Mouse (Mus musculus) left cerebral cortex, adult 18-20 months (tissue): ENCODE measurements around the gene Gtsf1. TPM values are rescaled to one million over a fixed set of nuclear protein-coding genes. Genes with fewer than 3 reads are reported as not detected.
"Not testable (repeated sequence)": the region's sequence is repeated elsewhere in the genome, so short reads cannot be mapped to it uniquely, and the experiment has no call there.

ENCODE experiments used
- DNase-seq, 2 experiments: peaks; one replicate each; pipeline ENCODE4 v3.0.0; 2021 to 2022; ENCODE audit warnings: low spot score in 2 of 2, mixed read lengths in 1 of 2
- long read RNA-seq, 2 experiments: library from polyadenylated mRNA; stranded (forward); transcript quantifications; one replicate each; pipeline ENCODE4 v2.0.0; 2021
- total RNA-seq, 2 experiments: library from RNA; stranded (reverse); gene quantifications; 2 replicates each; pipeline ENCODE4 v1.2.3; 2021

Gtsf1 gene
- under 1 TPM in 1 of 2 experiments, not detected in 1; 0.45 TPM for total RNA-seq
- long read RNA-seq, experiment 1, partial matches to known transcripts, result 0 of 1 reads
- long read RNA-seq, experiment 1, other reads (novel, unspliced or antisense), result 1 of 1 reads
- long read RNA-seq, experiment 2, result 0 reads

DNA sequence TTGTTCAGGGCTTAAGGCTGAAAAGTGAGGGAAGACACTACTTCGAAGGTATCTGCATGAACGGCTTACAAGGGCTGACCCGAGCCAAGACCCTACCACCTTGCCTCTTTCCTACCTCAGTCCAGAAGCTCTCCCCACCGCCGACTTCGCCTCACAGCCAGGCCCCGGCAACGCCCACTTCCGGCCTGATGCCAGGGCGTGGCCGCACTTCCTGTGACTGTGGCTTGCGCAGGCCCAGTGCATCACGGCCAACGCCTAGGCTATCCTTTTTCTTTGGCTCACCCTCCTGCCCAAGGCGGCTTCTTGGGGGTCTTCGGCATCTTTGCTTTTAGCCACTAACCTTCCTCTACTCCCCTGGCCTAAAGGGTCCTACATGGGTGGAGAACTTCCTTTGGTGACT lies at the start of gene Gtsf1:
Gene Gtsf1, minus strand, starts transcription at position 230 of the 400 bp plus-strand sequence.
- no peak for DNase-seq

- DNase-seq, result no peak
Measured at GRCm38 (mm10) chr15:103479080-103479606, 48.9 kb upstream of the Gtsf1 start.

GRCm38 (mm10) chr15:103473769-103474168 lies 43.5 kb upstream of the Gtsf1 start:
- DNase-seq, result no peak

GRCm38 (mm10) chr15:103473182-103473581 lies 42.9 kb upstream of the Gtsf1 start:
- DNase-seq, result peak; percentile 24 to 27

DNA sequence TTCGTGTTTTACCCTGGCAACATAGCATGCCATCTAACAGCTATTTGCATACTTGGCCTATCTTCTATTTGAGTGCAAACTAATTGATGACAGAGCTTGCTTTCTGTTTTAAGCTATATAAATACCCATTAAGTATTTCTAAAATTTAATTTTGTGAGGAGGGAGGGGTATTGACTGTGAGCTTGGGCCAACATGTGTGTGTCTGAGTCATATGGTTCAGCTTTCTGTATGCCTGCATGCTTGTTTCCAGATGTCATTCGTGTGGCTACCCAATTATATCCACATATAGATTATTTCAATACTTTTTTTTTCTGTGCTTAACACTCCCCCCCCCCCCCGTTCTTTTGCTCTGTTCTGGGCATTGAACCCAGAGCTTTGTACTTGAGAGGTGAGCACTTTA lies 42.0 kb upstream of the Gtsf1 start:
- no peak for DNase-seq

DNA sequence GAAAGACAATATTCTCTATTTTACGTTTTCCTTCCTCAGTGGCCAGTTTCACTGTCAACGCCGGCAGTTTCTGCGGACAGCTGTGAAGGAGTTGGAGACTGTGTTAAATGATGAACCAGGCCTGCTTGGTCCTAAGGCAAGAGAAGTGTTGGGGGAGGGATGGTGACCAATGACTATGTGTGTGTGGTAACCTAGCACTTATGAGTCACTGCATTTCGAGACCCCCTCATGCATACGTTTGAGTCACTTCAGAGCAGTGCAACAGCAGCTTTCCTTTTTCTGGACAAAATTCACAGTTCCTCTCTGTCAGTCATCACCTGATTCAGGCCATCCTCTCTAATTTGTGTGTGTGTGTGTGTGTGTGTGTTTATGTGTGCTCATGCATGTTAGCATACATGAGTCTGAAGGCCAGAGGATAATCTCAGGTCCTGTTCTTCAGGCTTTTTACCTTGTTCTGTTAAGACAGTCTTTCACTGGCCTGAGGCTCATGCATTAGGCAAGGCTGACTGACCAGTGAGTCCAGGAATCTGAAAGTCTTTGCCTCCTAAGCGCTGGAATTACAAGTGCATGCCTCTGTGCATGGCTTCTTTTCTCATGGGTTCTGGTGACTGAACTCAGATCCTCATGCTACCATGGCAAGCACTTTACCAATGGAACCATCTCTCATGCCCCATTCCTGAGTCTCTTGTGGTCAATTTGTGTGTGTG lies 41.4 kb upstream of the Gtsf1 start:
- DNase-seq, result no peak

DNA sequence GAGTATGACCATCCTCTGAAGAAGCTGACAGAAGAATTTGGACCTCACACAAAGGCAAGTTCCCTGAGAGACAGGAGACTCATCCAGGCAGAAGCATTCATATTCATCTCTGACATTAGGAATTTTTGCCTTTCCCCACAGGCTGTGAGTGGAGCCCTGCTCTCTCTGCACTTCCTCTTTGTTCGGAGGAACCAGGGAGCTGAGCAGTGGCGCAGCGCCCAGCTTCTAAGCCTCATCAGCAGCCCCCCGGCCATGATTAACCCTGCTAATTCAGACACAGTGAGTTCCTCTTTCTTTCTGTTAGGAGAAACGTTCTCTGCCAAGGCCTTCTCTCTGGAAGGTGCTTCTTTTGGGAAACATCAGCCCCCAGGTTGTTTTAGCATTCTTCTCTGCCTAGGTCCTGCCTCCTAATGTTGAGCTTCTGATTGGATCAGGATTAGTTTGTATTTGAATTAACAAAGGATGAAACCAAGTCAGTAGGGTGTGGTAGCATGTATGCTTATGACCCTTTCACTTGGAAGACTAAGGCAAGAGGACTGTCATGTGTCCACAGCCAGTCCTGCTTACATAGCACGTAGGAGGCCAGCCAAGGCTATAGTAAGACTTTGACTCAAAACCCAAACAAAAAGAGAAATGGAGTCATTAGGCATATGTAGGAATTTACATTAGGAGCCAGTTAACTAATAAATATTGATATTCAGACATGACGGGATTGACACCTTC lies 32.4 kb upstream of the Gtsf1 start:
- no peak for DNase-seq

DNA sequence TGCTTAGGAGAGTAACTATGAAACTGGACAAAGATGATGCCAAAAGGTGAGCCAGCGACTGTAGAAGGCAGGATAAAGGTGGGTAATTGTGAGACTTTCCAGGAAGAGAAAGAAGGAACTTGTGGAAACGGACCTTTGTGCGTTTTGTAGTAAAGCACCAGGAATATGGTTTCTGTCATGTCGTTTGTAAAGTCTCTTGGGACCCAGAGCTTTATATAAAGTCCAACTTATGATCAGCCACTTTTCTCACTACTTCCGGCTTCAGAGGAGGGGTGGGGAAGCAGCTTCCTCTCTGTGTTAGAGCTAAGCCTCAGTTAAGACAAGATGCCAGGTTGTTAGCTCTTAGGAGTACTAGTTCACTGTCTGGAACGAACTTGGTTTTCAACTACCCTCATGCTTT lies 24.2 kb upstream of the Gtsf1 start:
- no peak for DNase-seq

DNA sequence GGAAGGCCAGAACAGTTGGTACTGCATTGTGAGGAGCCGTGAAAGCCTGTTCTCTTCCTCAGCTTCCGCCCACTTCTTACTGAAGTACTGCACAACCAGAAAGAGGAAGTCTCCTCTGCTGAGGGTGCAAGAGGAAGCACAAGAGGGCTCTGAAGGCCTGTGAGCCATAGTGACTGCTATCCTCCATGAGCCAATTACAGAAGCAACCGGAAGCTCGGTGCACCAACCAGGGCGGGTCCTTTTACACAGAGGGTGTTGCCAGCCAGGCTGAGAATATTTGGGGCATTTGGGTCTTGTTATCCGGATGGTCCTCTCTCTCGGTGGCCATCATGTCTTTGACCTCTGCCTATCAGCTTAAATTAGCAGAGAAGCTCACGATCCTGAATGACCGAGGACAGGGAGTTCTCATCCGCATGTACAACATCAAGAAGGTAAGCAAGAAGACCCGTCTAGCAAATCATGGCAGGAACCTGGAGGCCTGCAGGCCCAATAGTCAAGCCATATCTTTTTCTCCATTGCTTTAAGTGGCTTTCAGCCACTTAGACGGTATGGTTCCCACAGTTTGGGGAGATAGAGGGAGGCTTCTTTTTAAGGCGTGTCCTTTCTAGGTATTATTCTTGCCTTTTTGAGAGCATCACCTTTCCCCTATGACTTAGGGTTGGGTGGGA lies 23.4 kb upstream of the Gtsf1 start, which contains the start of gene Nckap1l:
Gene Nckap1l, plus strand, starts transcription at position 244 of the 668 bp plus-strand sequence.
- no peak for DNase-seq

DNA sequence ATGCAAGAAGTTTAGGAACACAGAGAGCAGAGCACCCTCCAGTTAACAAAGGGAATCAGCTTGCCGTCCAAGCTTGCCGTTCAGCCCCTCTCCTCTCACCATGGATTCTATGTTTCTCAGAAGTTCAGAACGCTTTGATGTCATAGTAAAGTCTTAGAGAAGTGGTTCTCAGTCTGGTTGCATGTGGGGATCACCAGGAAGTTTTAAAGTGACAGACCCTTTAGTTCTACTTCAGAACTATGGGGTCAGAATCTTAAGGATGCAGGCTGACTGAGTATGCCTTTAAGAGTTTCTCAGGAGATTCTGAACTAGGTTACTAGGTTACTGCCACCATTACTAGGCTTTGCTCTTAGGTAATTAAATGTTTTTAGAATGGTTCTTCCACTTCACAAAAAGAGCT lies 18.1 kb upstream of the Gtsf1 start, which contains the start of gene Gtsf2:
Gene Gtsf2, minus strand, starts transcription at position 101 of the 400 bp plus-strand sequence.
- DNase-seq, result no peak

DNA sequence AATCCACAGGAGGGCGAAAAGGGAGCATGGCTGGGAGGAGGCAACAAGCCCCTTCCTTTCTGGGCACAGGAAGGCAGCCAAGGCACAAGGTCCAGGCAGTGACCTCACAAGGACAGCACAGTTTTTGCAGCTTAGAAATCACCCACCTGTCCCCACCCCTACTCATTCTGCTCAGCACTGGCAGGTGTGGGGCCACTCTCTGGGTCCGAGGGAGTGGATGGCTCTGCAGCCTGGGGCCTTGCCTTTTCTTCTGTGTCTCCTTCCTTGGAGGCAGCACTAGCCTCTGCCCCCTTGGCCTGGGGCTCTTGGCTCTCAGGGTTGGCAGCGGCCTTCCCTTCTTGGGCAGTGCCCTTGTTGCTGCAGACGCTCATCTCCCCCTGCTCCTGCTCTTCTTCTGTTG lies 15.7 kb upstream of the Gtsf1 start:
- not testable (repeated sequence) for DNase-seq

DNA sequence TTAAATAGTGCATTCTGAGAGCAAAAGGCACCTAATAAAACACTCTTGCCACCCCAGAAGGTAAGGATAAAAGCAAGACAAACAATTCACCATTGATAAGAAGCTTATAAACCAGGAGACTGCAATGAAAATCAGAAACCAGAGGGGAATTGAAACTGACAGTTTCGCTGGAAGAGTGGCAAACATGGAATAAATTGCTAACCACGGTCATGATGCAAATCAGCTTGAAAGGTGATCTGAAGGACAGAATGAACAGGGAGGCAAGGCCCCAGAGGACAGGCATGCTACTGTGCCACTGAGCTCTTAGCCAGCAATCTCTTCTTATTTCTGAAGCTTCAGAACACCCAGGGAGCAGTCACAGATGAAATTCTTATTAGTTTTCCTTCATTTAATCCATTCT lies 3.3 kb downstream of the Gtsf1 start:
- DNase-seq, result no peak

DNA sequence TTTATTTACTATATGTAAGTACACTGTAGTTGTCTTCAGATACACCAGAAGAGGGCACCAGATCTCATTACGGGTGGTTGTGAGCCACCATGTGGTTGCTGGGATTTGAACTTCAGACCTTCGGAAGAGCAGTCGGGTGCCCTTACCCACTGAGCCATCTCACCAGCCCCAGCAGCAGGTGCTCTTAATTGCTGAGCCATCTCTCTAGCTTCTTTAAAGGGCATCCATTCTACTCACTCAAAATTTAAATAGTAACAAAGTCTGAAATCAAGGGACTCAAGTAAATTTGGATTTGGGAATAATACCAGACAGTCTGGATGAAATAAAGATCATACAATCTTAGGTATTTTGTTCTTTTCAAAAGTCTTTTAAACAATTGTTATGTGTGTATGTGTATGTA lies 24.7 kb downstream of the Gtsf1 start:
- not testable (repeated sequence) for DNase-seq

- no peak for DNase-seq
Measured at GRCm38 (mm10) chr15:103401361-103401760, 28.9 kb downstream of the Gtsf1 start.

- DNase-seq, result no peak
Measured at GRCm38 (mm10) chr15:103393577-103393976, 36.7 kb downstream of the Gtsf1 start.

GRCm38 (mm10) chr15:103388556-103389145 lies 41.6 kb downstream of the Gtsf1 start:
- no peak for DNase-seq

GRCm38 (mm10) chr15:103383771-103384488 lies 46.3 kb downstream of the Gtsf1 start:
- no peak for DNase-seq

- no peak for DNase-seq
Measured at GRCm38 (mm10) chr15:103382795-103383406, 47.4 kb downstream of the Gtsf1 start.

- no peak for DNase-seq
Measured at GRCm38 (mm10) chr15:103382075-103382474, 48.2 kb downstream of the Gtsf1 start.
